Mouse (Mus musculus) heart, embryonic 12.5 days (tissue): ENCODE measurements at regions not wholly inside any gene's neighbourhood (a gene's known extent, or its start where the extent isn't known, plus 50 kb on each side); places are given as distances from the start of the nearest gene placed in this dataset.
A peak's percentile ranks its signal among the peaks of the same experiment; 100 is the strongest.

ENCODE experiments used
- ATAC-seq: fragments of 200-750 bp; cut with Nextera tagmentation; 2 replicates; pipeline ENCODE4 v1.8.0; 2017; ENCODE audit warnings: moderate TSS enrichment, moderate library complexity; ENCODE audit not compliant: insufficient number of reproducible peaks, low FRiP score
- H3K27ac ChIP-seq: fragments of 300-500 bp; sonication (generic); 2 replicates; pipeline ENCODE4 v1.5.1; 2016; ENCODE audit warnings: mild to moderate bottlenecking, moderate library complexity; ENCODE audit not compliant: poor library complexity, severe bottlenecking
- H3K27me3 ChIP-seq: fragments of 300-500 bp; sonication (generic); replicated peaks from 2 replicates; pipeline ENCODE4 v1.6.1; 2016; ENCODE audit warnings: mild to moderate bottlenecking, moderate library complexity
- H3K36me3 ChIP-seq: fragments of 300-500 bp; sonication (generic); 2 replicates; pipeline ENCODE4 v1.6.1; 2016; ENCODE audit warnings: mild to moderate bottlenecking, moderate library complexity
- H3K4me1 ChIP-seq: fragments of 300-500 bp; sonication (generic); replicated peaks from 2 replicates; pipeline ENCODE4 v1.6.1; 2016; ENCODE audit warnings: mild to moderate bottlenecking
- H3K4me2 ChIP-seq: fragments of 300-500 bp; sonication (generic); 2 replicates; pipeline ENCODE4 v1.6.1; 2016; ENCODE audit warnings: mild to moderate bottlenecking, moderate library complexity
- H3K4me3 ChIP-seq: fragments of 300-500 bp; sonication (generic); 2 replicates; pipeline ENCODE4 v1.5.1; 2016; ENCODE audit warnings: mild to moderate bottlenecking
- H3K9ac ChIP-seq: fragments of 300-500 bp; sonication (generic); 2 replicates; pipeline ENCODE4 v1.6.1; 2016; ENCODE audit warnings: mild to moderate bottlenecking, moderate library complexity
- H3K9me3 ChIP-seq: fragments of 300-500 bp; sonication (generic); replicated peaks from 2 replicates; pipeline ENCODE4 v1.6.1; 2016; ENCODE audit warnings: mild to moderate bottlenecking, moderate library complexity
- WGBS: fragments of 180-500 bp; shearing (Covaris S2); methylation state at CpG from one replicate; pipeline ENCODE4 v1.1.7; 2016; 5-methylcytosine and 5-hydroxymethylcytosine counted together

DNA sequence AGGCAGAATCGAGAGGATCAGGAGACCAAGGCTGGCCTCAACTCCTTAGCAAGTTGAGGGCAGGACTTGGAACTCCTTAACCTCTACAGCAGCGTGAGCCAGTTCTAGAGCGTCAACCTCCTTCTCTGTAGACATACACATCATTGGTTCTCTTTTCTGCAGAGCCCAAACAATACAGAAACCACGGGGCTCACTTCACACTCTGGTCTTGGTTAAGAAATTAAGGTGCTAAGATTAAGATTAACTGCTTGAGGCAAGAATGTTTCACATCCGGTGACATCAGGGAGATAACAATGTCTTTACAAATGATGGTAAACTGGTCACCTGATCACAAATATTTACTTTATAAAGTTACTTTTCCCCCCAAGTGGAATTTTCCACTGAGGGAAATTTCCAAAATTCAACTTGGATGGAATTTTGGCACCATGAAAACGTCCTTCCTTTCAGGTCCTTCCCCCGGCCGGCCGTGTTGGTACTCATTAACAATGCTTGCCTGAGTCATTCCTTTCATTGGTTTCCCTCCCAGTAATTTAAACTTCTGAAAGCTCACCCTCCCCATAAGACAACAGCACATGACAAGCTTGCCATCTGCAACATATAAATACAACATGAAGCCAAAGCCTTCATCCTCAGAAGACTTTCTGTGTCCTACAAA, 77.3 kb upstream of the Kdm7a start:
- no peak for ATAC-seq
- Histone ChIP-seq H3K27me3 (no peaks in the 10 kb centered on the region), H3K4me2 (no peak overlapping the region), H3K36me3 (no peaks in the 10 kb centered on the region), H3K4me3 (no peak overlapping the region), H3K9me3 (0 out of 2 replicates have a peak, but pooled peaks cover 3% of the 10 kb centered on the region), H3K9ac (no peak overlapping the region), H3K4me1 (peaks cover 12% of the 10 kb centered on the region), H3K27ac (no peak overlapping the region)
- WGBS: 78% methylated on average over 9 of the region's 9 CpGs

DNA sequence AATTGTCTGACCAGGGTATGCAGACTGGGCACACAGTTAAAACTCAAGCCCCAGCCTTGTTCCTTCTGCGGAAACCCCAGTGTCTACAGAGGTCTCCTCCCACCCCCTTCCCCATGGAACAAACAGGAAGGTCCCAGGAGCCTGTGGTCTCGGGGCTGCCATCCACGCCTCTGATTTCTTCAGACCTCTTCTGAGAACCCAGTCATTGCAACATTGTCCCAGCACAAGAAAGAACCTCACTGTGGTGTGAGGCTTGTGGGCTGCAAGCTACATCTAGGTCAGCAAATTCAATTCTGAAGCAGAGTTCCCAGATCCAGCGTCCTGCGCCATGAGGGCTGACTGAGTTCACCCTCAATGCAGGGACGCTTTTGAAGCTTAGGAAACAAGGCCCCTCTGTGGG, 71.7 kb upstream of the Kdm7a start:
- no peaks in the 10 kb centered on the region for H3K36me3 ChIP-seq
- H3K27ac ChIP-seq: no peak overlapping the region
- H3K27me3 ChIP-seq: no peaks in the 10 kb centered on the region
- H3K9ac ChIP-seq: no peak overlapping the region
- H3K9me3 ChIP-seq: peaks cover 5% of the 10 kb centered on the region
- H3K4me1 ChIP-seq: no peaks in the 10 kb centered on the region
- no peak overlapping the region for H3K4me3 ChIP-seq
- 78% methylated on average over 6 of the region's 6 CpGs for WGBS
- no peak overlapping the region for H3K4me2 ChIP-seq
- no peak for ATAC-seq

DNA sequence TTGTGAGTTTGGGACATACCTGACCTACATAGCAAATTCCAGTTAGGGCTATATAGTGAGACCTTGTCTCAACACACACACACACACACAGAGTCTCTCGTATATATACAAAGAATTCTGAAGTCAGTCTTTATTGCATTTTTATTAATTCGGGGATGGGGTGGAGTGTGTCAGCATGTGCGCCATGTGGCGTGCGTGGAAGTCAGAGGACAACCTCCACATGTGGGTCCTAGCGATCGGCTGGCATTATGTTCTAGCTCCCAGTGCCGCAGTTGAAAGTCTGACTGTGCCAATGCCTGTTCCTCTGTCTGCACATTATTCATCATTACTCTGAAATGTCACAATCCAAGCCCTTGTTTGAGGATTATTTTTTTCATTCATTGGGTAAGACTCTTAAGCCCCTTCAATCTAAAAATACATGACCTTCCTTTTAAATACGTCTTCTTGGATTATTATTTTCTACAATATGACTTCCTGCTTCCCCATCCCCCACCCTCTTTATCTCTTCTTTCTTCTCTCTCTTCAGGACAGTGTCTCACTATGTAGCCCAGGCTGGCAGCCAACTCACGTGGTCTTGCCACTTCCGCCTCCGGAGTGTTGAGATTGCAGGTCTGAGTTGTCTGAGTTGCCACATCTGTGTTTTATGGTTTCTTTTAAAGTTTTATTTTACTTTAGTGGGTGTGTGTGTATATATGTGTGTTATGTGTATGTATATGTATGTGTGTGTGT, 68.3 kb upstream of the Kdm7a start:
- no peaks in the 10 kb centered on the region for H3K27me3 ChIP-seq
- H3K27ac ChIP-seq: no peak overlapping the region
- H3K36me3 ChIP-seq: no peaks in the 10 kb centered on the region
- no peak overlapping the region for H3K4me3 ChIP-seq
- H3K4me2 ChIP-seq: no peak overlapping the region
- peaks cover 7% of the 10 kb centered on the region for H3K9me3 ChIP-seq
- ATAC-seq: no peak
- H3K4me1 ChIP-seq: no peaks in the 10 kb centered on the region
- WGBS: 82% methylated on average over 12 of the region's 12 CpGs
- H3K9ac ChIP-seq: no peak overlapping the region

DNA sequence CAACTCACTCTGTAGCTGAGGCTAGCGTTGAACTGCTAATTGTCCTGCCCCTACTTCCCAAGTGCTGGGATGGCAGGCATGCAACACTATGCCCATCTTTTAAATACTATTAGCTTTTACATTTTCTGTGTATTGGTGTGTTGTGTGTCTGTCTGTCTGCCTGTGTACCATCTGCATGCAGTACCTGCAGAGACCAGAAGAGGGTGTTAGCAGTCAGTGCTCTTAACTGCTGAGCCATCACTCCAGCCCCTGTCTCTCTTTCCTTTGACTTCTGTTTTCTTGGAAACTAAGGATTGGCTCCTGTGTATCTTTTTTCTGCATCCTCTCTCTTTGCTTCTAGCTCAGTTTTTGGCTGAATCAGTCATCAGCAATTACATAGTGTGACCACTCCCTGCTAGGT, 66.8 kb upstream of the Kdm7a start:
- WGBS: 91% methylated on average over 1 of the region's 1 CpGs
- Histone ChIP-seq H3K9ac (no peak overlapping the region), H3K4me3 (no peak overlapping the region), H3K4me2 (no peak overlapping the region), H3K36me3 (no peaks in the 10 kb centered on the region), H3K9me3 (peaks cover 7% of the 10 kb centered on the region), H3K4me1 (no peaks in the 10 kb centered on the region), H3K27ac (no peak overlapping the region), H3K27me3 (no peaks in the 10 kb centered on the region)
- no peak for ATAC-seq

DNA sequence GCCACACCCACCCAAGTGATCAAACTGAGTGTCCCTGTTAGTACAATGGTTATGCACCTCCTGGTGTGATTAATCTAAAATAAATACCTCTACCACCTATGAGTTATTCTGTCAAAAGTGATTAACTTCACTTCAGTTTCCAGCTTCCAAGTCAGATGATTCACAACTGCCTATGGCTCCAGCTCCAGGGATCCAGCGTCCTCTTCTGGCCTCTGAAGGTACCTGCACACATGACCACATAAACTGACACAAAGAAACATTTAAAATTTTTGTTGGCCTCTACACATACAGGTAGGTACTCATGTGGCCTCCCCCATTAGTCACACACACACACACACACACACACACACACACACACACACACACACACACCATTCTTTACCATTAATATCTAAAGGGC, 63.9 kb upstream of the Kdm7a start:
- Histone ChIP-seq H3K4me2 (no peak overlapping the region), H3K27ac (no peak overlapping the region), H3K36me3 (no peaks in the 10 kb centered on the region), H3K9ac (no peak overlapping the region), H3K27me3 (no peaks in the 10 kb centered on the region), H3K4me3 (no peak overlapping the region), H3K4me1 (no peaks in the 10 kb centered on the region), H3K9me3 (peaks cover 3% of the 10 kb centered on the region; the same call in 1 of the 2 replicates)
- 72% methylated on average over 1 of the region's 1 CpGs for WGBS
- ATAC-seq: no peak

DNA sequence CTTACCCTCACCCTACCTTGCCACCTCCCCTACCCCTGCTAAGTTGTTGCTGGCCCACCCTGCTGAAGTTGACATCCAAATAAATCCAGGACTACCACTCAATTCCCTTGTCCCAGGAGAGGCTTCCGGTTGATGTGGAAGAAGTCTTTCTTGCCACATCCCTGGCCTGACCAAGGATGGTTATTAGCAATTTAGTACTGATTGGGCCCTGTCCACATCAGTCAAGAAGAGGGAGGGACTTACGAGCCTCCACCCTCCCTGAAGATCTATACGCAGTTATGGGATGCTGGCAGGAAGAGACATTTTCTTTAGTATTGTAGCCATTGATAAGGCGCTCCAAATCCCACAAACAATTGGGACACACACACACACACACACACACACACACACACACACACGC, 63.1 kb upstream of the Kdm7a start:
- Histone ChIP-seq H3K9ac (no peak overlapping the region), H3K4me2 (peak overlapping the region; percentile 4; the same call in 1 of the 2 replicates), H3K27me3 (no peaks in the 10 kb centered on the region), H3K9me3 (peaks cover 3% of the 10 kb centered on the region; the same call in 1 of the 2 replicates), H3K4me1 (peaks cover 4% of the 10 kb centered on the region; the same call in 1 of the 2 replicates), H3K36me3 (no peaks in the 10 kb centered on the region), H3K4me3 (no peak overlapping the region), H3K27ac (no peak overlapping the region)
- 54% methylated on average over 5 of the region's 5 CpGs for WGBS
- ATAC-seq: no peak

DNA sequence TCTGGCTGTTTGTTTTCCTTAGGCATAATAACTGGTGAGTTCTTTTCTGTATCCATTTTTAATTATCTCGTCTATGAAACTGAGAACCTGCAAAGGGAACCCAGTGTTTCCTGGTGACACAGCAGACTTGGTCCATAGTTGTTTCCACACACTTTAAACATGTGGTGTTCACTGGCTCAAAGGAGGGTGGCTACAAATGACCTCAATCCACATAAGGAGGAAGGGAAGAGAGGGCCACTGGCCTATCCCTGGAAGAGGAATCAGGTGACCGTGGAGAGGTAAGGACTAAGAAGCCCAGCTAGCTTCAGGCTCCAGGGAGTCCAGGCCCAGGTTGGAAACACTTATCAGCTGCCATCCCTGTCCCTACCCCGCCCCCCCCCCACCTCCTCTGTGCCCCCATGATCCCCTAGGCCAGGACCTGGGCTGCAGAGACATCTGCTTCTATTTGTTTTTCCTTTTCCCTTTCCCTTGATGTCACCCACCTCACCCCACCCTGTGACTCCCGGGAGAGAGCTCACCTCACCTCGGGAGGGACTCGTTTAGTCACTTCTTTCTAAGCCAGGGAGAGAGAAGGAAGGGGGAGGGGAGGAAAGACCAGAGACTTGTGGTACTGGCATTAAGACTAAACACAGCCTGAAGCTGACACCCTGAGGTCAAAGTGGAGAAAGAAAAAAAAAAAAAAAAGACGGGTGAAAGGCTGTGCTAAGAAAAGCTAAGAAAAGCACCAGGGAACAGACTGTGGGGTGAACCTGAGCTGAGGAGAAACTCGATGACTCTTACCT, 62.2 kb upstream of the Kdm7a start:
- Histone ChIP-seq H3K27ac (no peak overlapping the region), H3K36me3 (no peaks in the 10 kb centered on the region), H3K4me2 (no peak overlapping the region), H3K4me1 (peaks cover 11% of the 10 kb centered on the region; the same call in 1 of the 2 replicates), H3K27me3 (no peaks in the 10 kb centered on the region), H3K9ac (no peak overlapping the region), H3K4me3 (no peak overlapping the region), H3K9me3 (peaks cover 3% of the 10 kb centered on the region; the same call in 1 of the 2 replicates)
- WGBS: 13% methylated on average over 8 of the region's 8 CpGs
- no peak for ATAC-seq

DNA sequence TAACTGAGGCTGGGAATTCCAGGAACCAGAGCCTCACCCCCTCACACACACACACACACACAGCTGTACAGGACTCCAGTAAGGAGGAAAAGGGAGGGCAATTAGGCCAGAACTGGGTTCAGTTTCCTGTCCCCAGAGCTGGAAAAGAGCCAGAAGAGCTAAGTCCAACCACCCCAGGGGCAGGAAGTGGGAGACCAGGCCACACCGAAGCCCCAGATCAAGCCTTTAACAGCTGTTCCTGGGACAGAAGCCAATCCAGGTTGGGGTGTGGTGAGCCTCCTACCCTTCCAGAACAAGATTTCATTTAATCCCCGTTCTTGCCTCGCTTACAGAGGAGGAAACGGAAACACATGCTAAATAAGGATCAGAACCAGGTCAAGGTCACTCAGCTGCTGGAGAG, 58.1 kb upstream of the Kdm7a start:
- H3K27ac ChIP-seq: no peak overlapping the region
- H3K36me3 ChIP-seq: no peaks in the 10 kb centered on the region
- peaks cover 12% of the 10 kb centered on the region; the same call in 1 of the 2 replicates for H3K4me1 ChIP-seq
- H3K27me3 ChIP-seq: no peaks in the 10 kb centered on the region
- no peak overlapping the region for H3K4me3 ChIP-seq
- no peak overlapping the region for H3K4me2 ChIP-seq
- peak; percentile 39; the same call in 1 of the 2 replicates for ATAC-seq
- no peaks in the 10 kb centered on the region for H3K9me3 ChIP-seq
- WGBS: 32% methylated on average over 4 of the region's 4 CpGs
- H3K9ac ChIP-seq: no peak overlapping the region

DNA sequence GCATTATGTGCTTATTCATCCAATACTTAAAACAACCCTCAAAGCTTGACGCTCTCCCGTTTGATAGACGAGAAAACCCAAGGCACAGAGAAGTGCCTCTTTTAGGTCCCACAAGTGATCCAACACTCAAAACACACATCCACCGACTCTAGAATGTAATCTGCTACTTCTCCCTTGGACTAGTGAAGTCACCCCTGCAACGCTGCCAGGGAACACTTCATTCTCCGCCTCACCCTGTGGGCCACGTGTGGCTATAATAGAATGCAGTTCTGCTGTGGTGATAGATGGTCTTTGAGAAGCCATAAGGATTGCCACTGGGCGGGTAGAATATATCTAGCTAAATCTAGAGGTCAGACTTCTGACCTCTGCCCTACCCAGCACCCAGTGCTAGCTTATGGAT, 57.0 kb upstream of the Kdm7a start:
- peaks cover 6% of the 10 kb centered on the region for H3K27me3 ChIP-seq
- no peaks in the 10 kb centered on the region for H3K36me3 ChIP-seq
- H3K27ac ChIP-seq: no peak overlapping the region
- no peaks in the 10 kb centered on the region for H3K9me3 ChIP-seq
- H3K4me2 ChIP-seq: no peak overlapping the region
- H3K4me1 ChIP-seq: peaks cover 12% of the 10 kb centered on the region; the same call in 1 of the 2 replicates
- no peak overlapping the region for H3K9ac ChIP-seq
- no peak overlapping the region for H3K4me3 ChIP-seq
- 68% methylated on average over 8 of the region's 8 CpGs for WGBS
- no peak for ATAC-seq

DNA sequence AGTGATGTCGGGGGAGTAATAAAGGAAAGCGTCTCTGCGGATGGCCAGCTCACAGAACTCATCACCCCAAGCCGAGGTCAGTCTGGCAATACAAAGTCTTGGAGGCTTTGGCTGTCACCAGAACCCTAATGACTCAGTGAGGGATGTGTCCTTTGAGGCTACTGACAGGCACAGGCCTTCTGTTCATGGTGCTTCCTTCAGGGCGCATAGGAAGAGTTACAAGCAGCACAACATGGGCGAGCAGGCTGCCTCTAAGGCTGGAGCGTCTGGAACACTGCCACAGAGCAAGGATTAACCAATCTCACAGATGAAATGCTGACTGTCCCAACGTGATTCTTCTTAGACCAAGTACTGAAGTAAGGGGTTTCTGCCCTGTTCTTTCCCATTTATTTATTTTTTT, 55.4 kb upstream of the Kdm7a start:
- Histone ChIP-seq H3K4me3 (no peak overlapping the region), H3K4me1 (peaks cover 19% of the 10 kb centered on the region), H3K9ac (no peak overlapping the region), H3K9me3 (no peaks in the 10 kb centered on the region), H3K27ac (no peak overlapping the region), H3K27me3 (peaks cover 7% of the 10 kb centered on the region), H3K36me3 (no peaks in the 10 kb centered on the region), H3K4me2 (no peak overlapping the region)
- WGBS: 69% methylated on average over 8 of the region's 8 CpGs
- ATAC-seq: no peak

DNA sequence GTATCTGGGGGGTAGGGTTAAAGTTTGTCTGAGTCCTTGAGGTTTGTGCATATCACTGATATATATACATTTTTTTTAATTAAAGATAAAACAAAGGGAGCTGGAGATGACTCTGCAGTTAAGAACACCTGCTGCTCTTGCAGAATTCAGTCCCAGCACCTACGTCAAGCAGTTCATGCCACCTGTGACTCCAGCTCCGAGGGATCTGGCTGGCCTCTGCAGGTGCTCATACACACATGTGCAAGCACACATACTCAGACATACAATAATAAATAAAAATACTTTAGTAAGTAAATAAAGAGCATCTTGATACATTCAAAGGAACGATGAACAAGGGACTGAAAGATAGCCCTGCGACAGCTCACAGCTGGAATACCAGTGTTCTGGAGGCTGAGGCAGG, 53.9 kb upstream of the Kdm7a start:
- Histone ChIP-seq H3K36me3 (no peaks in the 10 kb centered on the region), H3K27ac (no peak overlapping the region), H3K9ac (no peak overlapping the region), H3K4me3 (no peak overlapping the region), H3K27me3 (peaks cover 7% of the 10 kb centered on the region), H3K9me3 (no peaks in the 10 kb centered on the region), H3K4me1 (peaks cover 19% of the 10 kb centered on the region), H3K4me2 (no peak overlapping the region)
- WGBS: 88% methylated on average over 4 of the region's 4 CpGs
- ATAC-seq: no peak
